Mouse (Mus musculus) embryonic fibroblast, embryonic 13.5 days (primary cell): ENCODE data around the gene Btrc. TPM values are rescaled to one million over a fixed set of nuclear protein-coding genes. Genes with fewer than 3 reads are reported as not detected.

Source experiments
- H3K27ac ChIP-seq: 2 replicates; pipeline ENCODE4 v1.5.1; 2012; ENCODE audit warnings: low read length, control low read depth, inconsistent platforms; ENCODE audit not compliant: insufficient read depth
- H3K4me1 ChIP-seq: 2 replicates; pipeline ENCODE4 v1.6.1; 2011; ENCODE audit warnings: low read length; ENCODE audit not compliant: control insufficient read depth, insufficient read depth
- H3K4me3 ChIP-seq: 2 replicates; pipeline ENCODE4 v1.5.1; 2011; ENCODE audit warnings: mild to moderate bottlenecking, control low read depth, low read length; ENCODE audit not compliant: insufficient read depth
- CTCF ChIP-seq: IDR thresholded peaks from 2 replicates; pipeline ENCODE4 v1.5.1; 2011; ENCODE audit warnings: mild to moderate bottlenecking, control low read depth, low read length, moderate library complexity, borderline replicate concordance; ENCODE audit not compliant: insufficient read depth
- POLR2A ChIP-seq: IDR thresholded peaks from 2 replicates; pipeline ENCODE4 v1.6.1; 2011; ENCODE audit warnings: low read depth, mild to moderate bottlenecking, control low read depth, low read length, moderate library complexity
- polyA plus RNA-seq: library from polyadenylated mRNA; stranded (reverse); fragments of >200 nt; gene quantifications from 2 replicates; pipeline ENCODE4 v1.2.4, GENCODE M21; 2011; ENCODE audit warnings: low read depth; ENCODE audit not compliant: missing spikeins, insufficient read length

The Btrc gene
- polyA plus RNA-seq, 1 experiment = 33.8 TPM

DNA sequence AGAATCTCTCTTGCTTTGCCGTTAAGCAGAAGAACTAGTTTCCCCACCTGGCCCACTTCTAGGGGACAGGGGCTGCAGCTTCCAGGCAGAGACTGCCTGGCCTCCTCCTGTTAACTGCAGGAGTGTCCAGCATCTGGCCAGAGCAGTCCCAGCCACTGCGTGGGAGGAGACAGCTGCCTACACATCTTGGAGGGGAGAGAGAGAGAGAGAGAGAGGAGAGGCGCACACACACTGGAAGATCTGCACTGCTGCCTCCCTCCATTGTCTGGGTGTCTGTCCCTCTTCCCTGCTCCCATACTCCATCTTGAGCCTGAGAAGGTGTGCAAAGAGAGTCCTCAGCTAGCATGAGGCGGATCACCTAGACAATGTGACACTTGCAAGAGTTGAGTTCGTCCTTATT is 165.8 kb downstream of the Btrc start:
- no peak overlapping the region for H3K27ac ChIP-seq
- H3K4me3 ChIP-seq = no peak overlapping the region
- no peaks in the 10 kb centered on the region; the same call in 1 of the 2 replicates for H3K4me1 ChIP-seq
- TF ChIP-seq POLR2A (no peak), CTCF (no peak)

DNA sequence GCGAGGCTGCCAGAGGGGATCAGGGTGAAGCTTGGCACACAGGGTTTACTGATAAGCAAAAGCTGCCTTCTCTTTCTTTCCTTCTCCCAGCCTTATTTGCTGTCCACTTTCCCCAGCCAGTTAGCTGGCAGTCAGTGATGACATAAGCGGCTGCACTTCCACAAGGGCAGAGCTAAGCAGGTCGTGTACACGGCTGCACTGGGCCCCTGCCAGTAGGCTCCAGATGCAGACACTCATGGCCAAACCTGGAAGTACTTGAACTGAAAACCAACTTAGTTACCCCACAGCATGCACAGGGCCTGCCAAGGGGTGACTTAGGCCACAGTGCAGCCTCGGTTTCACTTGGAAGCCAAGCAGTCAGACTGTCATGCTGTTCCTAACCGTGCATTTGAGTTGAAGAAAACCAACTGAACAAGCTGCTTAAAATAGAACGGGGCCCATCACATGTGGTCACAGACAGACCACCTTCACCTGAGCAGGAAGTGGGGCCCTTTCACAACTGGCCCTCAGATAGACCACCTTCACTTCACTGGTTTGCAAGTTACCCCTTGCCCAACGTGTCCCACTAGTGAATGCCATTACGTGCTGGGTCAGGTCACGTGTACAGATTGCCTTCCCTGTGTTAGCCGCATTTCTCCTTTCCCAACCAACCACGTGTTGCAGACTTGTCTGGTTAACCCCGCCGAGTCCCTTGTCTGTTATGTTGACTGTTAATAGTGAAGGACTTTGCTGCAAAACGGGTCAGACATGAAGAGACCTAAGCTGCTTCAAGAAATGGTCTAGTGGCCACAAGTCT is 166.9 kb downstream of the Btrc start:
- Histone ChIP-seq H3K4me3 (no peak overlapping the region), H3K4me1 (no peaks in the 10 kb centered on the region; the same call in 1 of the 2 replicates), H3K27ac (no peak overlapping the region)
- TF ChIP-seq POLR2A (no peak), CTCF (no peak)

DNA sequence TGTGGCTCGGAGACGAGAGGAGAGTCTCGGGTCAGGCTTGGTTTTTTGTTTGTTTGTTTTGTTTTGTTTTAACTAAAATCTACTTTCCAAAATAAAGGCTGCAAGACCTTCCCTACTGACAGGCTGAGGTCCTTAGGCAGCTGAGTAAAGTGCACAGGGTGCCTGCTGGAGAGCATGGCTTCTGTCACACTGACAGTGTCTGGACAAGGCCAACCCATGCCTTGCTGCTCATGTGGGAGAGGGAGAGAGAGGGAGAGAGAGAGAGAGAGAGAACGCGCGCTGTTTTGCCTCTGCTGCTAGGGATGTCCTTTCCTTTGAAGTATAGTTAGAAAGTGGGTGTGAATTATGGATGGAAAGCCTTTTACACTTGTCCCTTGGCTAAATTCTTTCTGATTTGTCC is 168.0 kb downstream of the Btrc start:
- no peaks in the 10 kb centered on the region; the same call in 1 of the 2 replicates for H3K4me1 ChIP-seq
- H3K27ac ChIP-seq = no peak overlapping the region
- H3K4me3 ChIP-seq = no peak overlapping the region
- TF ChIP-seq POLR2A (no peak), CTCF (no peak)

DNA sequence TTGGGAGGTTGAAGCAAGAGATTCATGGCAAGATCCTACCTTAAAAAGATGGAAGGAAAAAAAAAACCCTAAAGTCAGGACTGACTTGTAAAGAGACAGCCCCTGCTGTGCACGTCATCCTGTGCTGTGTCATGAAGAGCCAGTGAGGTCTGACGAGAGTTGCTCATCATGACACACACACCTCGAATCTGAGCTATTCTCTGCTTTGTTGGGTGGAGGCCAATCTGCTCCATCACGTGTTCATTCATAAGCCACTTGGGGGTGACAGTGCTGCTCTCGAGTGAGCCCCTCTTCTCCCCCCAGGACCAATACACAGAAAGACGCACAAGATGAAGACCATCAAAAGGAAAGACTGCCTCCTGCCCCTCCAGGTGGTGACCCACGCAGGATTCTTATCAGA is 170.1 kb downstream of the Btrc start:
- H3K4me1 ChIP-seq = no peaks in the 10 kb centered on the region
- H3K27ac ChIP-seq = no peak overlapping the region
- no peak for TF ChIP-seq CTCF
- no peak for TF ChIP-seq POLR2A
- H3K4me3 ChIP-seq = no peak overlapping the region

DNA sequence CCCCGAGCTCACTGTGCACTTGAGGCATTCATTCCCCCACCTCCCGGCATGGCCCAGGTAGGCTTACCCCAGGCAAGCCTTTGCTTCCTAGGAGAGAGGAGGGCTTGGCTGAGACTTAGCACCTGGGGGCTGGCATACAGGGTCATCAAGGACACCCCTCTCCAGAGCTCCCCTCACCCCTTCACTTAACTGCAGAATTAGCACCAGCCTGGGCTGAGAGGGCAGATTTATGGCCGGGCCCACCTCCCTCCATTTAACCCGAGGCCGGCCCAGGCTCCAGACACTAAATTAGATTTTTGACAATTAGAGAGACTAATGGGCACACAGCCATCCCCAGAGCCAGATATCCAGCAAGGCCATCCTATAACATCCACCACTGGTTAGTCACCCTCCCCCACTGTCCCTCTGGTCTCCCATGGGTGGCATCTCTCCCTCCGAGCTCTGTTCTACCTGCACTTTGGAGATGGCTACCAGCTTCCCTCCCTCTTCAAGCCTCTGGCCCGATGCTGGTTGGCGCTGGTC is 171.7 kb downstream of the Btrc start:
- H3K4me1 ChIP-seq = no peaks in the 10 kb centered on the region
- TF ChIP-seq POLR2A = no peak
- TF ChIP-seq CTCF = no peak
- H3K4me3 ChIP-seq = no peak overlapping the region
- no peak overlapping the region for H3K27ac ChIP-seq

DNA sequence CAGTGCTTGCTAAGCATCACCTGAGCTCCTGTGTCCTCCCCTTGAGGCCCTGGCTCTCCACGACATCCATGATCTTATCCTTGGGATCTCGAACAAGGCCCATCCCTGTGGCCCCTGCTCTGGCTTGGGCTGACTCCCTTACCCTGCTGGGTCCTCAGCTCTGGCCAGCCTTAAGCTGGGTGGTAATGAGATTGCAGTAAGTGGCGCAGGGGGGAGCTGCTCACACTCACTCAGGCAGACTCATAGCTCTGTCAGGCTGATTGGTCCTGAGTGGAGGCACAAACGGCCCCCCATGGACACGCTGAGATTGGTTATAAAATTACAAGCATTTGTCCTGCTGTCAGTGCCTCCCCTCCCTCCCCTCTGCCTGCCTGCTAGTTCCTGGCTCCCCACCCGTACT is 172.4 kb downstream of the Btrc start:
- no peak overlapping the region for H3K27ac ChIP-seq
- no peak overlapping the region for H3K4me3 ChIP-seq
- no peak for TF ChIP-seq CTCF
- no peak for TF ChIP-seq POLR2A
- no peaks in the 10 kb centered on the region for H3K4me1 ChIP-seq

DNA sequence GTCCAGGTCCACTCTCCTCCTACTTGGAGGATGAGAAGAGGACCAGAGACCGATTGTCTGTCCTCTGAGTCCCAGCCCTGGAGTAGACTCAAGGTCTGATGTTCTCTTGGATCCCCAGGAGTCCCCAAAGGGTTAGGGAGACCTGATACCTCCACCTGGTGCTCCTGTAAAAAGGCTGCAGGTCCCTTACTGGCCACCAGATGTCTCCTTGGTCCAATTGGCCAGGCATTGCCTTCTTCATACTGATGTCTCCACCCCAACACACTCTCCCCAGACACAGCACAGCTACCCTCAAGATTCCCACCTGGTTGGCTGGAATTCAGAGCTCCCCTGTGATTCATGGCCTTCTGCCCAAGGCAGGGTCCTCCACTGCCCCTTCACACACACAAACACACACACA is 174.0 kb downstream of the Btrc start:
- Histone ChIP-seq H3K4me3 (no peak overlapping the region), H3K4me1 (no peaks in the 10 kb centered on the region), H3K27ac (no peak overlapping the region)
- peak; percentile 35; the same call in 1 of the 2 replicates for TF ChIP-seq CTCF
- TF ChIP-seq POLR2A = no peak

DNA sequence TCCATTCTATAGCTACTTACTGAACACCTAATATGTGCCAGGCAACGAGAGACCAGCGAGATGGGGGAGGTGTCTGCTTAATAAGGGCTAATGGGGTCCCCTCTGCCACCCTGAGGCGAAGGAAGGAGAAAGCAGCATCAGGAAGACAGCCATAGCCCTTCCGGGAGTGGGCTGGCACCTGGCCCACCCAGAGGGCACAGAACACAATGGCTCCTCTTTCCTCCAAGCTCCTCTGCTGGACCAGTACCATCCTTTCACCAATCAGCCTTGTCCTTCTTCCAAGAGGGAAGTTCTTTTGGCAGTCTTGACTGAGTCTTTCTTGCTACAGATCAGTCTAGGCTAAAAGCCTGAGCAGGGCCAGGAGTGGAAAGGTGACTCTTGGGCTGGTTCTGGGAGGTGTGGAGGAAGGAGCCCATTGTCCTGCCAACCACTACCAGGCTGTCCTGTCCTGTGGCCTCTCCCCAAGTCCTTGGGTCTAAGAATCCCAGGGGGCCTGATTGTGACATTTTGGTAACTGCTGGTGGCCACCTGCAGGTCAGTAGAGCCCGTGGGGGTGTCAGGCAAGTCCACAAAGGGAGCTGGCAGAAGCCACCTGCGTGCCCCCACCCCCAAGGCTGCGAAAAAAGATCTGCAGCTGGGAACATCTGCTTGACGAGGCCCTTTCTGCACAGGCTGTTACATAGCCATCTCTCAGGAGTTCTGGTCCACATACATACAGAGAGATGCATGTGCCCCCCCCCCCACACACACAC is 177.3 kb downstream of the Btrc start:
- TF ChIP-seq POLR2A = no peak
- no peak for TF ChIP-seq CTCF
- Histone ChIP-seq H3K4me3 (no peak overlapping the region), H3K27ac (no peak overlapping the region), H3K4me1 (no peaks in the 10 kb centered on the region)

DNA sequence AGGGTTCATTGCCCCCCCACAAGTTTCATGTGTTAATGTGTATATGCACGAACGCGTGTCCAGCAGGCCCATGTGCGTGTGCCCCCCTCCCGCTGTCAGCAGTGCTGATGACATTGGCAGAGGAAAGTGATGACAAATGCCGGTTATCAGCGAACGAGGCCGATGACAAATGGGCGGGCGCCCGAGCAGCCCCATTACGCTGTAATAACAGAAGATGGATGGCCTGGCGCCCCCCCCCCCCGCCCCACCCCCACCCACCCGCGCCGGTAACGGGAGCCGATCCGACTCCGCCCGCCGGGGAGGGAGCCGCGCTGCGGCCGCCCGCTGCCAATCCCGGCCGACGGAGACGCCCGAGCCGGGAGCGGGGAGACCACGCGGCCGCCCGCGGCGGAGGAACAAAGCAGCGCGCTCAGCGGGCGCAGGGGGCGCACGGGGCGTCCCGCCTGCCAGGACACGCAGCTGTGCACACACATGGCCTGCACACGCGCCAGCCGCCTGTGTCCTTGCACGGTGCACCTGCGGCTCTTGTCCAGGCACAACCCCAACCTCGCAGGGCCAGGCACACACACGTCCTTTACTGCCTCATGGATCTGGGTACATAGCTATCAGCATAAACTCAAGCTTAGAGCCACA is 178.0 kb downstream of the Btrc start:
- no peaks in the 10 kb centered on the region for H3K4me1 ChIP-seq
- H3K27ac ChIP-seq = no peak overlapping the region
- no peak for TF ChIP-seq CTCF
- no peak for TF ChIP-seq POLR2A
- no peak overlapping the region; the same call in 1 of the 2 replicates for H3K4me3 ChIP-seq
